Mouse (Mus musculus) embryonic fibroblast, embryonic 13.5 days (primary cell): ENCODE results near the gene Cracr2b. TPM values are rescaled to one million over a fixed set of nuclear protein-coding genes. Genes with fewer than 3 reads are reported as not detected.

Experiments used
- H3K27ac ChIP-seq: 2 replicates; pipeline ENCODE4 v1.5.1; 2012; ENCODE audit warnings: low read length, control low read depth, inconsistent platforms; ENCODE audit not compliant: insufficient read depth
- H3K4me1 ChIP-seq: 2 replicates; pipeline ENCODE4 v1.6.1; 2011; ENCODE audit warnings: low read length; ENCODE audit not compliant: control insufficient read depth, insufficient read depth
- H3K4me3 ChIP-seq: 2 replicates; pipeline ENCODE4 v1.5.1; 2011; ENCODE audit warnings: mild to moderate bottlenecking, control low read depth, low read length; ENCODE audit not compliant: insufficient read depth
- CTCF ChIP-seq: IDR thresholded peaks from 2 replicates; pipeline ENCODE4 v1.5.1; 2011; ENCODE audit warnings: mild to moderate bottlenecking, control low read depth, low read length, moderate library complexity, borderline replicate concordance; ENCODE audit not compliant: insufficient read depth
- POLR2A ChIP-seq: IDR thresholded peaks from 2 replicates; pipeline ENCODE4 v1.6.1; 2011; ENCODE audit warnings: low read depth, mild to moderate bottlenecking, control low read depth, low read length, moderate library complexity
- polyA plus RNA-seq: library from polyadenylated mRNA; stranded (reverse); fragments of >200 nt; gene quantifications from 2 replicates; pipeline ENCODE4 v1.2.4, GENCODE M21; 2011; ENCODE audit warnings: low read depth; ENCODE audit not compliant: missing spikeins, insufficient read length

Gene Cracr2b
- polyA plus RNA-seq, 1 experiment, result 1.3 TPM

DNA sequence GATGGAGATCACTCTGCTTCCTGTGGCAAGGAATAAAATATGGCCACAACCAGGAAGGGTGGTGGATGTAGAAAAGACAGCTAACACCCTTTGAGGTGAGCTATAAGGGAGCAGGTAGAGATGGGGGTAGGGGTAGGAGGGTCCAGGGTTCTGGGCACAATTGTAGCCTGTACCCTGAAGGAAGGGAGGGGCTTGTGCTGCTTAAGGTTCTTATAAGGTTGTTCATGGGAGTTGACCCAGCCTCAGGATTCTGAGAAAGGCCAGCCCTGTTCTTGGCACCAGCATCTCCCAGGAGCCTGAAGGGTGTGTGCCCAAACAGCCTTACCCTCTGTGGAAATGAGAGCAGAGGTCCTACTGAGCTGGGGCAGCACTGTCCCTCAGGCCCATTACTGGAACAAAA lies 9.0 kb upstream of the Cracr2b start:
- H3K4me3 ChIP-seq, result no peak overlapping the region
- no peak for TF ChIP-seq POLR2A
- H3K4me1 ChIP-seq, result peaks cover 8% of the 10 kb centered on the region
- H3K27ac ChIP-seq, result no peak overlapping the region

DNA sequence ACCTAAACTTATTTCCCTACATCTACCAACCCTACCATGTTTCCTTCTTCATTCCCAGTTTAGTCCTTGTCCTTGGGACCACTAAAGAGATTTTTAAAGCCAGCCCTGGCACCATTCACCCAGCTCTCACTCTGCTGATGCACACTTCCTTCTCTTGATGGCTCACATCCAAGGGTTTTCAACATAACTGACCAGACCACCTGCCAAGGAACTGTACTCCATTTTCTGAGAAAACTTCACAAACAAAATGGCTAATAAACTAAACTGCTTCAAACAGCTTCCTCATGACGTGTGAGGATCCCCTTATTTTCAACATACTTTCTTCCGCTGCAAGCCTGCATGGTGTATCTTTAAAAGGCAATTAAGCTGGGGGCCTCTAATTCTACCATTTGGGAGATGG lies 7.3 kb upstream of the Cracr2b start:
- Histone ChIP-seq H3K4me1 (peaks cover 8% of the 10 kb centered on the region), H3K27ac (no peak overlapping the region), H3K4me3 (no peak overlapping the region)
- TF ChIP-seq POLR2A (no peak), CTCF (no peak)

DNA sequence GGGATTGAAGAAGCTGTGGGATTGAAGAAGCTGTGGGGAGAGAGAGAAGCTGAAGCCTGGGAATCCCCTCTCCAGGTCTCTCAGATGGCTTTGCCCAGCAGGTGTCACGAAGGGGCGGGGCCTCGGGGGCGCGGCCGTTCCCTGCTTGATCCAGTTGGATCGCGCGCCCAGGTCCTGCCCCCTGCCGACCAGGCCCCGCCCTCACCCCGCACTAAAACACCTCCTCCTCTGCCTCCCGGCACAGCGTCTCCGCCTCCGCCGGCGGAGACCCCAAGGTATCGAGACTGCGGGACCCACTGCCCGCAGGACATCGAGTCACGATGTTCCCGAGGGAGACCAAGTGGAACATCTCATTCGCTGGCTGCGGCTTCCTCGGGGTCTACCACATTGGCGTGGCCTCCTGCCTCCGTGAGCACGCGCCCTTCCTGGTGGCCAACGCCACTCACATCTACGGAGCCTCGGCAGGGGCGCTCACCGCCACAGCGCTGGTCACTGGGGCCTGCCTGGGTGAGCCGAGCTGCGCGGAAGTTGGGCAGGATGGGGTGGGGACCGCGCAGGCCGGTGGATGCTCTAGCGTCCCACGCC lies 5.8 kb upstream of the Cracr2b start, which contains the start of gene Pnpla2:
Gene Pnpla2 (plus strand): TSS at position 232 of the 585 bp plus-strand sequence.
- Histone ChIP-seq H3K4me3 (peak within 1 kb of the TSS; percentile 81), H3K27ac (no peak within 1 kb of the TSS), H3K4me1 (0 out of 2 replicates have a peak, but pooled peaks cover 3% of the 10 kb centered on the region)
- TF ChIP-seq CTCF (no peak), POLR2A (peak; percentile 94)

DNA sequence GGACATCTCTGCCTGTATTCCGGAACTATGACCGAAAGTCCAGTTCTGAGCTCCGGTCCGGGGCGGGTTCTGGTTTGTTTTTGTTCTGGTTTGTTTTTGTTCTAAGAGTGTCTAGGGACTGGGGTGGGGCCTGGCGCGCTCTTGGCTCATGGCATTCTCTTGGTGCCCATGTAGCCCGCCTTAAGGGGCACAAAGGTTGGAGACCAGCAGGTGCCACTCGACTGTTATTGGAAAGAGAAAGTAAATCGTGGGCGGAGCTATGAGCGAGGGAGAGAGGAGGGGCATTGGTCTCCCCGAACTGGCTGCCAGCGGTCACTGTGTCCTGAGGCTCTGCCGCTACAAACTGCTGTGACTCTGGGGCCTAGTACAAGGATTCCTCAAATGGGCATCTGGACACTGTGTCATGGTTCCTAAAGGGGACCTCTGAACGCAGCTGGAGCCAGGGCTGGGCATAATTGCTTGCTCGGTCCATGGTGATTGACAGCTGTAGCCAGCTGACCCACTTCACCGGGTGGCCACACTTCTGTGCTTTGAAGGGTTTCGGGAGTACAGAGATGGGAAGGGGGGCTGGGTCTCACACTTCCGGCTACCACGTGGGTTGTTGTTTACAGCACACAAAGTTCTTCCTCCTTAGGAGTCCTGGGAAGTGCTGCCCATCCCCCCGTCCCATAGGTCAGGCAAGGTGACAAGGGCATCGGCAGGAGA lies 5.1 kb upstream of the Cracr2b start:
- H3K4me3 ChIP-seq, result peak overlapping the region; percentile 81
- no peak overlapping the region for H3K27ac ChIP-seq
- H3K4me1 ChIP-seq, result 0 out of 2 replicates have a peak, but pooled peaks cover 3% of the 10 kb centered on the region
- no peak for TF ChIP-seq CTCF
- TF ChIP-seq POLR2A, result 0 out of 2 replicates have a peak, but pooled peaks have one; percentile 28

DNA sequence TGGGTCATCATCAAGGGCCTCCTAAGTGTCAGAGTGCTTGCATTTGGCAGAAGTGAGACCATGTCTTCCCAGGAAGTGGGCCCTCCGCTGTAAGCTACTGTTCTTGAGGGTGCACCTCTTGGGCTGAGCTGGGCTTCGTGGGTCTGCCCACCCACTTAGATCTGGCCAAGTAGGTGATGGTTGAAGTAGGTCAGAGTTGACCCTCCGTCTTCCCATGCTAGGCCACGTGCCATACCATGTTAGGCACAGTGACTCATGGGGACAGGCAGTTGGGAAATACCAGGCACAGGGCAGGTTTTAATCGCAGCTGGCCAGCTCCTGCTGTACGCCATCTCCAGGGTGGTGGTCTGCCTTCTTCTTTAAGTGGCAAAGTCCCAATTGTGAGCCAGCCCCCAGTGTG lies 4.2 kb upstream of the Cracr2b start:
- Histone ChIP-seq H3K27ac (no peak overlapping the region), H3K4me1 (0 out of 2 replicates have a peak, but pooled peaks cover 3% of the 10 kb centered on the region), H3K4me3 (no peak overlapping the region)
- TF ChIP-seq POLR2A, result no peak
- TF ChIP-seq CTCF, result no peak

DNA sequence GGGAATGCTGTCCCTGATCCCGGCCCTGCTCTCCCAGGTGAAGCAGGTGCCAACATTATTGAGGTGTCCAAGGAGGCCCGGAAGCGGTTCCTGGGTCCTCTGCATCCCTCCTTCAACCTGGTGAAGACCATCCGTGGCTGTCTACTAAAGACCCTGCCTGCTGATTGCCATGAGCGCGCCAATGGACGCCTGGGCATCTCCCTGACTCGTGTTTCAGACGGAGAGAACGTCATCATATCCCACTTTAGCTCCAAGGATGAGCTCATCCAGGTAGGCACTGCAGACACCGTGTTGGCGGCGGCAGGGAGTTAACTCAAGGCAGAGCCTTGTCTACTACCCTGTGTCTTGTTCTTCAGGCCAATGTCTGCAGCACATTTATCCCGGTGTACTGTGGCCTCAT lies 3.7 kb upstream of the Cracr2b start:
- H3K27ac ChIP-seq, result no peak overlapping the region
- 0 out of 2 replicates have a peak, but pooled peaks cover 4% of the 10 kb centered on the region for H3K4me1 ChIP-seq
- no peak overlapping the region for H3K4me3 ChIP-seq
- TF ChIP-seq POLR2A (no peak), CTCF (no peak)

DNA sequence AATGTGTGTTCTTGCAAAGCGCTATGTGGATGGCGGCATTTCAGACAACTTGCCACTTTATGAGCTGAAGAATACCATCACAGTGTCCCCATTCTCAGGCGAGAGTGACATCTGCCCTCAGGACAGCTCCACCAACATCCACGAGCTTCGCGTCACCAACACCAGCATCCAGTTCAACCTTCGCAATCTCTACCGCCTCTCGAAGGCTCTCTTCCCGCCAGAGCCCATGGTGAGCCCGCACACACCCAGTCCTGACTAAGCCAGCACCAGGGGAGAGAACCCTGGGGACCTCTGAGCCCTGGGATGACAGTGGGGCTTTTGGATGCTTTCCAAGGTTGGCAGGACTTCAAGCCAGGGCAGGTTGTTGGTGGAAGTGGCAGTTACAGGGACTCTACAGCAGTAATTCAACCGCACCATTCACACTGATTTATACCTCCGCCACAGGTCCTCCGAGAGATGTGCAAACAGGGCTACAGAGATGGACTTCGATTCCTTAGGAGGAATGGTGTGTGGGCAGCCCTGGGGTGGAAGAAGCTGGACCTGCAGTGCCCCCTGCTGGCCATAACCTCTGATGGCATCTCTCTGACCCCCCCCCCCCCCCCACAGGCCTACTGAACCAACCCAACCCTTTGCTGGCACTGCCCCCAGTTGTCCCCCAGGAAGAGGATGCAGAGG lies 2.8 kb upstream of the Cracr2b start:
- Histone ChIP-seq H3K4me1 (0 out of 2 replicates have a peak, but pooled peaks cover 7% of the 10 kb centered on the region), H3K4me3 (no peak overlapping the region), H3K27ac (no peak overlapping the region)
- TF ChIP-seq CTCF (peak; percentile 45; the same call in 1 of the 2 replicates), POLR2A (no peak)

DNA sequence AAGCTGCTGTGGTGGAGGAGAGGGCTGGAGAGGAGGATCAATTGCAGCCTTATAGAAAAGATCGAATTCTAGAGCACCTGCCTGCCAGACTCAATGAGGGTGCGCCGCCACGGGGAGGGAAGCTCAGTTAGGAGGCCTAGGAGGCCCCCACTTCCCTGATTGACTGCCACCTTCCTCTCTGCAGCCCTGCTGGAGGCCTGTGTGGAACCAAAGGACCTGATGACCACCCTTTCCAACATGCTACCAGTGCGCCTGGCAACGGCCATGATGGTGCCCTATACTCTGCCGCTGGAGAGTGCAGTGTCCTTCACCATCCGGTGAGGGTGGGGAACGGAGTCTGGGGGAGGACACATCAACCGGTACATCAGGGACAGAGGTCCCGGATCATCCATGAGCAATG lies 2.2 kb upstream of the Cracr2b start:
- Histone ChIP-seq H3K27ac (no peak overlapping the region), H3K4me3 (no peak overlapping the region), H3K4me1 (0 out of 2 replicates have a peak, but pooled peaks cover 7% of the 10 kb centered on the region)
- no peak for TF ChIP-seq CTCF
- no peak for TF ChIP-seq POLR2A

DNA sequence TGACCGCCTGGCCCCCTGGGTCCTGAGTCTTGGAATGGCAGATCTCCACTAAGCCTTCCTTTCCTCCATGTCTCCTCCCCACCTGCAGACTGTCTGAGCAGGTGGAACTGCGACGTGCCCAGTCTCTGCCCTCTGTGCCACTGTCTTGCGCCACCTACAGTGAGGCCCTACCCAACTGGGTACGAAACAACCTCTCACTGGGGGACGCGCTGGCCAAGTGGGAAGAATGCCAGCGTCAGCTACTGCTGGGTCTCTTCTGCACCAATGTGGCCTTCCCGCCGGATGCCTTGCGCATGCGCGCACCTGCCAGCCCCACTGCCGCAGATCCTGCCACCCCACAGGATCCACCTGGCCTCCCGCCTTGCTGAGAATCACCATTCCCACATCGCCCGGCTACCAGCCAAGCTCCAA lies 1.6 kb upstream of the Cracr2b start:
- no peak overlapping the region for H3K4me3 ChIP-seq
- no peak overlapping the region for H3K27ac ChIP-seq
- TF ChIP-seq POLR2A (no peak), CTCF (no peak)
- 0 out of 2 replicates have a peak, but pooled peaks cover 7% of the 10 kb centered on the region for H3K4me1 ChIP-seq
